Mouse (Mus musculus): ENCODE measurements around the gene Anapc11. TPM values are rescaled to one million over a fixed set of nuclear protein-coding genes. Genes with fewer than 3 reads are reported as not detected.
A peak's percentile ranks its signal among the peaks of the same experiment; 100 is the strongest.
"Not testable (repeated sequence)": the region's sequence is repeated elsewhere in the genome, so short reads cannot be mapped to it uniquely, and the experiment has no call there.

The Anapc11 gene
- polyA plus RNA-seq (2016; fragmentation: Nextera tagmentation; extraction: Ambion mirVana), result 218 and 228 TPM in 2 replicates

GRCm38 (mm10) chr11:120598283-120598989, at the start of gene Anapc11, which contains the start of gene Alyref:
Anapc11 (plus strand) TSS chr11:120598421.
Alyref (minus strand) TSS chr11:120598365.
- H3K4me3 ChIP-seq, result peak within 1 kb of the TSS; percentile 100
- H3K4me1 ChIP-seq, result peaks cover 44% of the 10 kb centered on the region
- peak; percentile 93 for DNase-seq (ENCODE audit: extremely low spot score, low spot score)
- WGBS, result under 1% methylated on average over 88 of the region's 88 CpGs
- H3K27ac ChIP-seq, result peak within 1 kb of the TSS; percentile 99
- no peaks in the 10 kb centered on the region for H3K27me3 ChIP-seq (ENCODE audit: poor library complexity, severe bottlenecking)
- H3K36me3 ChIP-seq (replicated peaks), result peaks cover 80% of the 10 kb centered on the region
- H3K9me3 ChIP-seq, result no peaks in the 10 kb centered on the region

GRCm38 (mm10) chr11:120548786-120549167, 49.4 kb upstream of the Anapc11 start:
- DNase-seq (ENCODE audit: extremely low spot score, low spot score), result no peak
- peak overlapping the region; percentile 96 for H3K27ac ChIP-seq
- no peaks in the 10 kb centered on the region for H3K27me3 ChIP-seq (ENCODE audit: poor library complexity, severe bottlenecking)
- H3K36me3 ChIP-seq (replicated peaks), result peaks cover 33% of the 10 kb centered on the region
- 37% methylated on average over 7 of the region's 7 CpGs for WGBS
- H3K4me1 ChIP-seq, result peaks cover 33% of the 10 kb centered on the region
- peak overlapping the region; percentile 78 for H3K4me3 ChIP-seq
- H3K9me3 ChIP-seq, result no peaks in the 10 kb centered on the region

- Histone ChIP-seq H3K4me1 (peaks cover 33% of the 10 kb centered on the region), H3K27ac (peak within 1 kb of the TSS; percentile 96), H3K4me3 (peak within 1 kb of the TSS; percentile 78), H3K36me3 (replicated peaks) (peaks cover 28% of the 10 kb centered on the region), H3K9me3 (no peaks in the 10 kb centered on the region), H3K27me3 (ENCODE audit: poor library complexity, severe bottlenecking) (no peaks in the 10 kb centered on the region)
- under 1% methylated on average over 85 of the region's 87 CpGs for WGBS
- DNase-seq (ENCODE audit: extremely low spot score, low spot score), result peak; percentile 88
These were observed 48.9 kb upstream of the Anapc11 start, which contains the start of gene Mcrip1 for GRCm38 (mm10) chr11:120549168-120549945. Mcrip1 (minus strand) TSS chr11:120549727.

- H3K9me3 ChIP-seq, result no peaks in the 10 kb centered on the region
- no peak for DNase-seq (ENCODE audit: extremely low spot score, low spot score)
- peak overlapping the region; percentile 96 for H3K27ac ChIP-seq
- H3K4me1 ChIP-seq, result peaks cover 33% of the 10 kb centered on the region
- H3K4me3 ChIP-seq, result peak overlapping the region; percentile 78
- WGBS, result 80% methylated on average over 11 of the region's 11 CpGs
- peaks cover 19% of the 10 kb centered on the region for H3K36me3 ChIP-seq (replicated peaks)
- no peaks in the 10 kb centered on the region for H3K27me3 ChIP-seq (ENCODE audit: poor library complexity, severe bottlenecking)
These were observed 48.0 kb upstream of the Anapc11 start for GRCm38 (mm10) chr11:120549986-120550809.

GRCm38 (mm10) chr11:120550810-120551440, 47.3 kb upstream of the Anapc11 start, which contains the start of gene Ppp1r27:
Ppp1r27 (minus strand) TSS chr11:120551132.
- H3K4me3 ChIP-seq, result peak within 1 kb of the TSS; percentile 78
- no peaks in the 10 kb centered on the region for H3K27me3 ChIP-seq (ENCODE audit: poor library complexity, severe bottlenecking)
- H3K36me3 ChIP-seq (replicated peaks), result peaks cover 13% of the 10 kb centered on the region
- WGBS, result 95% methylated on average over 28 of the region's 28 CpGs
- no peak for DNase-seq (ENCODE audit: extremely low spot score, low spot score)
- H3K27ac ChIP-seq, result peak within 1 kb of the TSS; percentile 96
- no peaks in the 10 kb centered on the region for H3K9me3 ChIP-seq
- peaks cover 33% of the 10 kb centered on the region for H3K4me1 ChIP-seq

GRCm38 (mm10) chr11:120552736-120553135, 45.5 kb upstream of the Anapc11 start:
- peaks cover 8% of the 10 kb centered on the region for H3K9me3 ChIP-seq
- H3K27me3 ChIP-seq (ENCODE audit: poor library complexity, severe bottlenecking), result no peaks in the 10 kb centered on the region
- peaks cover 29% of the 10 kb centered on the region for H3K4me1 ChIP-seq
- DNase-seq (ENCODE audit: extremely low spot score, low spot score), result no peak
- no peak overlapping the region for H3K27ac ChIP-seq
- no peak overlapping the region for H3K4me3 ChIP-seq
- WGBS, result 85% methylated on average over 5 of the region's 5 CpGs
- H3K36me3 ChIP-seq (replicated peaks), result peaks cover 8% of the 10 kb centered on the region

- no peak for DNase-seq (ENCODE audit: extremely low spot score, low spot score)
- Histone ChIP-seq H3K4me1 (peaks cover 10% of the 10 kb centered on the region), H3K4me3 (no peak overlapping the region), H3K9me3 (peaks cover 9% of the 10 kb centered on the region), H3K27ac (no peak overlapping the region), H3K27me3 (ENCODE audit: poor library complexity, severe bottlenecking) (no peaks in the 10 kb centered on the region), H3K36me3 (replicated peaks) (peaks cover 19% of the 10 kb centered on the region)
- 80% methylated on average over 7 of the region's 7 CpGs for WGBS
These were observed 43.4 kb upstream of the Anapc11 start for GRCm38 (mm10) chr11:120554834-120555233.

- peaks cover 9% of the 10 kb centered on the region for H3K9me3 ChIP-seq
- 88% methylated on average over 2 of the region's 2 CpGs for WGBS
- DNase-seq (ENCODE audit: extremely low spot score, low spot score), result no peak
- peaks cover 23% of the 10 kb centered on the region for H3K36me3 ChIP-seq (replicated peaks)
- H3K27me3 ChIP-seq (ENCODE audit: poor library complexity, severe bottlenecking), result no peaks in the 10 kb centered on the region
- peaks cover 6% of the 10 kb centered on the region for H3K4me1 ChIP-seq
- no peak overlapping the region for H3K27ac ChIP-seq
- H3K4me3 ChIP-seq, result no peak overlapping the region; the same call in 1 of the 2 replicates
These were observed 43.0 kb upstream of the Anapc11 start for GRCm38 (mm10) chr11:120555260-120555659.

GRCm38 (mm10) chr11:120558843-120559242, 39.4 kb upstream of the Anapc11 start:
- DNase-seq (ENCODE audit: extremely low spot score, low spot score), result not testable (repeated sequence)
- H3K36me3 ChIP-seq (replicated peaks), result peaks cover 54% of the 10 kb centered on the region
- 90% methylated on average over 6 of the region's 6 CpGs for WGBS

GRCm38 (mm10) chr11:120560952-120561728, 37.1 kb upstream of the Anapc11 start:
- Histone ChIP-seq H3K4me1 (no peaks in the 10 kb centered on the region), H3K27me3 (ENCODE audit: poor library complexity, severe bottlenecking) (no peaks in the 10 kb centered on the region), H3K9me3 (peaks cover 9% of the 10 kb centered on the region), H3K36me3 (replicated peaks) (peaks cover 77% of the 10 kb centered on the region), H3K4me3 (no peak overlapping the region), H3K27ac (no peak overlapping the region)
- WGBS, result 93% methylated on average over 13 of the region's 13 CpGs
- no peak for DNase-seq (ENCODE audit: extremely low spot score, low spot score)

More at GRCm38 (mm10) chr11:120558843-120559242, 39.4 kb upstream of the Anapc11 start:
- H3K27me3 ChIP-seq (ENCODE audit: poor library complexity, severe bottlenecking); H3K27ac ChIP-seq; H3K9me3 ChIP-seq; H3K4me1 ChIP-seq; H3K4me3 ChIP-seq: not testable (repeated sequence)

GRCm38 (mm10) chr11:120562949-120563348, 35.3 kb upstream of the Anapc11 start:
- no peak overlapping the region for H3K27ac ChIP-seq
- no peaks in the 10 kb centered on the region for H3K27me3 ChIP-seq (ENCODE audit: poor library complexity, severe bottlenecking)
- peaks cover 95% of the 10 kb centered on the region for H3K36me3 ChIP-seq (replicated peaks)
- 97% methylated on average over 13 of the region's 13 CpGs for WGBS
- H3K4me3 ChIP-seq, result no peak overlapping the region
- no peak for DNase-seq (ENCODE audit: extremely low spot score, low spot score)
- no peaks in the 10 kb centered on the region for H3K4me1 ChIP-seq
- no peaks in the 10 kb centered on the region; the same call in 1 of the 2 replicates for H3K9me3 ChIP-seq
